Mouse (Mus musculus) left cerebral cortex, adult 11 months (tissue): ENCODE measurements around the gene Morn3.
"Not testable (repeated sequence)": the region's sequence is repeated elsewhere in the genome, so short reads cannot be mapped to it uniquely, and the experiment has no call there.

Experiments used
- DNase-seq: peaks from one replicate; pipeline ENCODE4 v3.0.0; 2022; ENCODE audit warnings: low spot score

The Morn3 gene

GRCm38 (mm10) chr5:123046916-123047315, at the start of gene Morn3:
Gene Morn3, minus strand, starts transcription at chr5:123047016.
- DNase-seq = no peak

- DNase-seq = no peak
These were observed 49.5 kb upstream of the Morn3 start for GRCm38 (mm10) chr5:123096299-123096698.

DNA sequence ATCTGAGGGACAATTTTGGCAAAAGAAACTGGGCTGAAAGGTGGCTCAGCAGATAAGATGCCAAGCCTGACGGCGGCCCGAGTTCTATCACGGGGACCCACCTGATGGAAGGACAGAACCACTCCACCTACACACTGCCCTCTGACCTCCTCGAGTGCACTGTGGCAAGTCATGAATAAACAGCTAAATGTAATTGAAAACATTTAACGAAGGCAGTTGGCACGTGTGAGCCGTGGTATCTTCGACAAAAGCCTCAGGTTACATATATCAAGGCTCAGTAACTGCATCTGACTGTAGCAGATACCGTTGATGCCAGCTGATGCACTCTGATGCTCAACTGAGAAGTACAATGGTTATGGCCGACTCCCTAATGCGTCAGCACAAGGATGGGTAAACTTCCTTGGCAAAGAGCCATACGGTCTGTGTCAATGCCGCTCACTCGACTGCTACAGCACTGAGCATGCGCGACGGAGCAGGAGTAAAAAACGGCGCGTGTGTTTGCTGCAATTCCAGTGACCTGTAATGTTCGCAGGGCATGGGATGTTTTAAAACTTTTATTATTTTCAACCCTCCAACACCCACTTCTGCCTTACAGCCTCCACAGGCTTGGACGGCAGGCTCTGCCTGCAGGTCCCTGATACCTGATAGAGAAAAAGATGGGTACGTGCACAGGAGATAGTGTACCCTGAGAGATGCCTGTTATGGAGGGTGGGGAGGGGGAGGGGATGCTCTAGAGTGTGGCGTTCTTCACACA, 47.6 kb upstream of the Morn3 start:
- DNase-seq = no peak

GRCm38 (mm10) chr5:123093077-123093633, 46.3 kb upstream of the Morn3 start:
- no peak for DNase-seq

DNA sequence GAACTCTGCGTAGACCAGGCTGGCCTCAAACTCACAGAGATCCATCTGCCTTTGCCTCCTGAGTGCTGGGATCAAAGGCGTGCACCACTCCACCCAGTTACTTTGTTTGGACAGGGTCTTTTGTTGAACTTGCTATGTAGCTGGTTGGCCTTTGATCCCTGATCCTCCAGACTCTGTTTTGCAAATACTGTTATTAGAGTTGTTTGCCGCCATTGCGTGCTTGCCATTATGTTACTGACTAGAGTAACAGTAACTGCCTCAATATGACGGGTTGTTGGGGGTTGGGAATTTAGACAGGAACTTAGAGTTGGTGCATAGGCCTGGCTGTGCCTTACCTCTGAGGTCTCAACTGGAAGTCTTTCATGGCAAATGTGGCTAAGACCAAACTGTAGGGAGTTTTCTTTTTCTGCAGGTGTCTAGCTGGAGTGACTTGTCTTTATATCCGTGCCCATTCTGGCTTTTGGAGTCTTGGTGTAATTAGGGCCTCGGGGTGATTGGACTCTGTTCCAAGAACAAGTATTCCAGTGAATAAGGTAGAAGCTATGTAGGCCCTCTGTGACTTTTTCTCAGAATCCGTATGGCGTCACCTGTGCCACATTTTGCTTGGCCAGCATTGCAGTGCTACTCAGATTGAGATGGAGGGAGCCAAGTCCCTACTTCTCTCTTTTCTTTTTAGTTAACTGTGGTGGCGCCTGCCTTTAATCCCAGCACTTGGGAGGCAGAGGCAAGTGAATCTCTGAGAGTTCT, 43.9 kb upstream of the Morn3 start:
- no peak for DNase-seq

- no peak for DNase-seq
These were observed 42.0 kb upstream of the Morn3 start for GRCm38 (mm10) chr5:123088784-123089183.

GRCm38 (mm10) chr5:123086501-123086900, 39.7 kb upstream of the Morn3 start:
- no peak for DNase-seq

- DNase-seq = no peak
These were observed 36.7 kb upstream of the Morn3 start for GRCm38 (mm10) chr5:123083340-123084050.

- DNase-seq = no peak
These were observed 33.7 kb upstream of the Morn3 start for GRCm38 (mm10) chr5:123080510-123080909.

GRCm38 (mm10) chr5:123080041-123080440, 33.2 kb upstream of the Morn3 start:
- DNase-seq = no peak

GRCm38 (mm10) chr5:123079568-123079967, 32.8 kb upstream of the Morn3 start:
- no peak for DNase-seq

DNA sequence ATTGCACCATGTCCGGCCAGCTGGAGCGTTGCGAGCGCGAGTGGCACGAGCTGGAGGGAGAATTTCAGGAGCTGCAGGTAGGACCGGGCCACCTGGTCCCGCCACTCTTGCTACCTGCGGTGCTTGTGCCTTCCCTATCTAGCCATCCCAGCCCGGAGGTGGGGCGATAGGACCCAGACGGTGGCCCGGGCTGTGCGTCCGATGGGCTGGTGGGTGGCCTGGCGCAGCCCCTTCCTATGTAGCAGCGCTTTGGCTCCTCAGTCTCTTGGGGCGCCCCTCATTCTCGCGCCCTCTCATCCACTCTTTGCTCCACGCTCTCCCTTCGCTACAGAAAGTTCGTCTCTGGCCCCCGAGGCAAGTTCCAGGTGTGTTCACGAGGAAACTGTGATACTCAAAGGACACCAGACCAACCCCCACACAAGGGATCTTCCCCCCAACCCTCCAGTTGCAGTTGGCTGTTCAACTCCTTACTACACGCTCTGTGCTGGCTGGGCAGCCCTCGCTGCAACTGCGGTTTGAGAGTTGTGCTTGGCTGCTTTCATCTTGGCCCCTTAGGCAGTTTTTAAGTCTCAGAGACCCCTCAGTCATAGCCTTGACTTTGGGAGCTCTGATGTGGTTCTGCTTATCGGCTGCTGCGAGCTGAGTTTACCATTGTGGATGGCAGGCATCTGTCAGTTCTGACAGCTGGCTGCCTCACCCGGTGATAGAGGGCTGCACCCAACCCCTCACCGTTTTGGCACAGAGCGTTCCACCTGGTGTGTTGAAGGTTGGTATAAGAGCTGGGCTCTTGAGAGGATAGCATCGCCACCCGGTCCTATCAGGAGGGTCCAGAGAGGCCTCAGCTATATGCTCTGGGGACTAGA, 29.8 kb upstream of the Morn3 start:
- no peak for DNase-seq

- peak; percentile 80 for DNase-seq
These were observed 29.0 kb upstream of the Morn3 start for GRCm38 (mm10) chr5:123075576-123076418.

GRCm38 (mm10) chr5:123068714-123069113, 21.9 kb upstream of the Morn3 start:
- DNase-seq = no peak

- DNase-seq = no peak
These were observed 21.3 kb upstream of the Morn3 start, which contains the start of gene Tmem120b for GRCm38 (mm10) chr5:123068115-123068514. Gene Tmem120b, plus strand, starts transcription at chr5:123068415.

GRCm38 (mm10) chr5:123067395-123067995, 20.7 kb upstream of the Morn3 start:
- DNase-seq = no peak

- DNase-seq = no peak
These were observed 17.4 kb upstream of the Morn3 start for GRCm38 (mm10) chr5:123064207-123064606.

DNA sequence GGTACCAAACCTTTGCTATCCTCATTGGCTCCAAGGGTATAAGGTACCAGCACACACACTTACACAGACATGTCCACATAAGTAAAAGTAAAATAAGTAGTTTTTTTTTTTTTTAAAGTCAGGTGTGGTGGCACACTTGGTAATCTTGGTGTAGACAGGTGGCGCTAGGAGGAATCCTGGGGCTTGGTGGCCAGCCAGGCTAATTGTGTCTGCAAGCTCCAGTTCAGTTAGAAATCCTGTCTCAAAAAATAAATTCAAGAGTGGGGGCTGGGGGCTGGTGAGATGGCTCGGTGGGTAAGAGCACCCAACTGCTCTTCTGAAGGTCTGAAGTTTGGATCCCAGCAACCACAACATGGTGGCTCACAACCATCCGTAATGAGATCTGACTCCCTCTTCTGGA, 16.3 kb upstream of the Morn3 start:
- DNase-seq = no peak

GRCm38 (mm10) chr5:123061402-123061749, 14.6 kb upstream of the Morn3 start:
- not testable (repeated sequence) for DNase-seq
